Mouse (Mus musculus) bone marrow macrophage, adult 2 months (primary cell): ENCODE measurements around the gene 1700123L14Rik.

Experiments used
- CTCF ChIP-seq: IDR thresholded peaks from 2 replicates; pipeline ENCODE4 v1.5.1; 2012; ENCODE audit warnings: low read depth, mild to moderate bottlenecking, low read length, moderate library complexity
- POLR2A ChIP-seq: IDR thresholded peaks from 2 replicates; pipeline ENCODE4 v1.6.1; 2012; ENCODE audit warnings: mild to moderate bottlenecking, low read depth, low read length, borderline replicate concordance

DNA sequence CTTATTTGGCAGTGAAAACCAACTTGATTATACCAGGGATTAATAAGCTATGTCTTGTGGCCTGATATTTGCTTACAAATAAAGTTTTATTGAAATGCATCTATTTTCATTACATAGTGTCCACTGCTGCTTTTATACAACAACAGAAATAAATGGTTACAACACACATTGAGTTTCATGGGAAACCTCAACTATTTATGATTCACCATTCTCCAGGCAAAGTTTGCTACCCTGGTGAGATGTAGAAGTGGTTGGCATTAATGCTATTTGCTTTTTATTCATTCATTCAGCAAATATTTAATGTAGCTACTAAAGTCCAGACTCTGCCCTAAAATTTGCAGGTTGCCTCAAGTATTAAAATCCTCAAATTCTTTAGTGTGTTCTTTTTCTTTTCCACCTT is 988 bp upstream of the 1700123L14Rik start:
- TF ChIP-seq POLR2A = no peak
- TF ChIP-seq CTCF = no peak
